8 mouse cellular contexts compared by ENCODE assay signal in genomic region chr5:151368395-151369190, GRCm38 (mm10). TPM values are rescaled to one million over a fixed set of nuclear protein-coding genes. Genes with fewer than 3 reads are reported as not detected.
DNase-seq lines count a peak whose midpoint lies in the region; ATAC-seq and TF ChIP-seq lines count a peak whose summit lies in the region.

No protein-coding gene starts in this region.

- peak; percentile 93 for ATAC-seq in activated CD4-positive, CD25-positive, alpha-beta regulatory T cell, adult 4 months
- peak; percentile 84 for ATAC-seq in megakaryocyte progenitor cell, adult 5-6 weeks (replicated peaks; ENCODE audit: poor library complexity)

- H3K4me1 ChIP-seq in cortical plate, adult 2 months (ENCODE audit: control insufficient read depth, insufficient read depth, low read length) = no peaks in the 10 kb centered on the region; the same call in 1 of the 2 replicates

- peak overlapping the region; percentile 79 for H3K27ac ChIP-seq in cortical plate, adult 2 months (ENCODE audit: insufficient read depth, low read length)

- peak; percentile 58 for TF ChIP-seq CTCF in cortical plate, adult 2 months (IDR thresholded peaks at IDR 0.05; ENCODE audit: extremely low read depth, insufficient read depth, low read length)

- peak overlapping the region; percentile 58 for H3K4me3 ChIP-seq in cortical plate, adult 2 months (ENCODE audit: insufficient read depth, low read length)

- TF ChIP-seq POLR2A in cortical plate, adult 2 months (IDR thresholded peaks at IDR 0.05; ENCODE audit: extremely low read depth, insufficient read depth, low read length) = peak; percentile 92

- peak; percentile 99 to 100 for DNase-seq in gastrocnemius, adult 8-10 months (ENCODE audit: low spot score in 2 of 2)
- peak; percentile 100 for DNase-seq in induced T-regulatory cell, adult 2 months (ENCODE audit: low read depth)
- peak; percentile 99 to 100 for DNase-seq in left cerebral cortex, adult 9 months (ENCODE audit: low spot score in 2 of 2)
- peak; percentile 100 for DNase-seq in right cerebral cortex, postnatal 14 days
- peak; percentile 99 to 100 for DNase-seq in urinary bladder, postnatal 36 days (ENCODE audit: low spot score in 2 of 2)

RNA-seq across cellular contexts. Expression of gene Gm42906, which starts 59.4 kb away (rescaled TPM):
- not detected for polyA plus RNA-seq in activated CD4-positive, CD25-positive, alpha-beta regulatory T cell, adult 4 months (2017; shearing (Covaris generic))
- not detected in 2 replicates for polyA plus RNA-seq in cortical plate, adult 2 months (2012; rRNA removed)
- total RNA-seq in gastrocnemius, adult 8-10 months (2022) = 1 to 10 TPM in 2 of 4 experiments, not detected in 2; 1.4 to 1.7 TPM
- total RNA-seq in megakaryocyte progenitor cell, adult 5-6 weeks (2015) = not detected in 2 replicates
- total RNA-seq in megakaryocyte progenitor cell, adult 5-6 weeks (2017) = not detected in 2 replicates

Comparison
In these comparisons a context has a peak if more than half of its experiments do, and no peak if none do; other contexts are left out.
1. Peak in every context shown above with its lines: DNase-seq, ATAC-seq, H3K4me3 ChIP-seq and H3K27ac ChIP-seq.